Mouse (Mus musculus) spleen, postnatal 0 days (tissue): ENCODE data around the gene Phf19. TPM values are rescaled to one million over a fixed set of nuclear protein-coding genes. Genes with fewer than 3 reads are reported as not detected.

ENCODE experiments used
- polyA plus RNA-seq: library from polyadenylated mRNA; unstranded; fragments of >200 nt; fragmentation: Nextera tagmentation; extraction: Ambion mirVana; gene quantifications from 2 replicates; pipeline ENCODE4 v1.2.1, GENCODE M21; 2015

Phf19 gene
- 3.1 and 3.4 TPM in 2 replicates for polyA plus RNA-seq

DNA sequence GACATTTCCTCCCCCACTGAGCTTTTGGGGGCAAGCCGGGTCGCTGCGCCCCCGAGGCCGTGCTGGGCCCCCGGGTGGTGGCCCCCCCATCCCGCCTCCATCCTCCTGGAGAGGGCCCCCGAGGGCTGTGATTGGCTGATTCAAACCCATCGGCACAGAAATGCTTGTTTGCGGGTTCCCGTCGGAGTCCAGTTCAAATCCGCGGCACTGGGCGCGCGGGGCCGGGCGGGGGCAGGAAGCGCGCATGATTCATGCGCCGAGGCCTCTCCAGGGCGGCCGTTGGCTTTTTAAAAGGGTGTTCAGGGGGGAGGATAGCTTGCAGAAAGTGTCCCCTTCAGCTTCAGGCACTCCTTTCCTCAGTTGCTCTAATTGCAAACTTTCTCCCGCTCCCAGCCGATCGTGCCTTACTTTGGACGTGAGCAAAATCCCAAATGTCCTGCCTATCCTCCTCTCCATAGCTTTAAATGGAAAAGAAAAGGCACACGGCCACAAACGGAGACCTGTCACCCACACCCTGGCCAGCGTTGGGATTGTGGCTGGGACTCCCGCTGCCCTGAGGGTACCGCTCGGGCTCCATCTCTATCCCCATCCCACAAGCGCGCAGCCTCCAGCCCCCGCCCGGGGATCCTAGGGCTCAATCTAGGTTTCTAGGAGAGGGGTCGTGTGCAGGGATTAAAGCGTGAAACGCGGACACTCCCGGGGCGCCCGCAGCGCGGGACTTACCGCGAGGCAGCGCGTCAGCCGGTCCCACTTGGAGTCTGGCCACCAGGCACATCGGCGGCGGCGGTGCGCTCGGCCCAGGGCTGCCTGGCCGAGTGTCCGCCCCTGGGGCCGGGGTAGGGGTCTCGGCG, at the start of gene Phf19:
Phf19 (minus strand) TSS at position 809 of the 851 bp plus-strand sequence.

DNA sequence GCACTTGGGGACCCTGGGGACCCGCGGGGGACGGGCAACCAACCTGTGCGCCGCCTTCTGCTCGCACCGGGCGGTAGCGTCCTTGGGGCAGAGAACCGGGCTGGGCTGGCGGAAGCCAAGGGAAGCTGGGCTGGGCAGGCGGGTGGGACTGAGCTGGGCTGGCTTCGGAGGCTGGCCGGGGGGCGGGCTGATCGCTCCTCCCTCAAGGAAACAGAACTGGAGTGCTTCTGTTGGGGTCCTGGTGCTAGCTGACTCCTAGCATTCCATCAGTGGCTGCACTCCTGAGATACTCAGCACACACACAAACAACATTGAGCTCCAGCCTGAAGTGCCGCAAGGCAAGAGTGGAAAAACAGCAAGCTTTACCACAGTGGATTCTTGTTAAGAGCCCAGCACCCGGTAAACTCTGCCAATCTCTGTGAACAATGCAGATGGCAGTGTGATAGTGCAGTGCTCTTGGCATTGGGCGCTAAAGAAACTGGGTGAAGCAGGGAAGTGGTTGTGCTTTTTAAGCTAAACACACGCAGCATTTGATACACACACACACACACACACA, 47.7 kb upstream of the Phf19 start, which contains the start of gene Traf1:
Traf1 (minus strand) TSS at position 292 of the 556 bp plus-strand sequence.

DNA sequence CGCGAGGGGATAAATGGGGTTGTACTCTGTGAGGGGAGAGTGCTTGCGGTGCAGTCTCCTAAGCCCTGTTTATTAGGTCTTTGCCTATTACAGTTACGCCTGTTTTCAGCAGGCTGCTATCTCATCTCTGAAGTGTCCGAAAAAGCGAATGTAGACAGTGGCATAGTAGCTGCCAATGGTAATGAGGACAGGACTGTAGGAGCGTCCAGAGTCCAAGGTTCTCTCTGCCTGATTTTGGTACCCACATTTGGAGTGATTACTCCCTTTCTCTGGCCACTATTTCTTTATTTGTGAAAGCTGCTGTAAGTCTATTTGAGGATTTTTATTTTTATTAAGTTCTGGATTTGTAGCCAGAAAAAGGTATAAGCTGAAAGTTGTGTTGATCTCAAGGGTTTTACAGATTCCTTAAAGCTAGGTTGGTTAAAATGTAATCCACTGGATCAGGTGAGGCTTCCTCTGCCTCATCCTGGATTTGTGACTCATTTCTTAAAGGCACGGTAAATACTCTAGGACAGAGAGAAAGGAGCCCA, 38.9 kb downstream of the Phf19 start, which contains the start of gene Psmd5:
Psmd5 (minus strand) TSS at position 153 of the 530 bp plus-strand sequence.

DNA sequence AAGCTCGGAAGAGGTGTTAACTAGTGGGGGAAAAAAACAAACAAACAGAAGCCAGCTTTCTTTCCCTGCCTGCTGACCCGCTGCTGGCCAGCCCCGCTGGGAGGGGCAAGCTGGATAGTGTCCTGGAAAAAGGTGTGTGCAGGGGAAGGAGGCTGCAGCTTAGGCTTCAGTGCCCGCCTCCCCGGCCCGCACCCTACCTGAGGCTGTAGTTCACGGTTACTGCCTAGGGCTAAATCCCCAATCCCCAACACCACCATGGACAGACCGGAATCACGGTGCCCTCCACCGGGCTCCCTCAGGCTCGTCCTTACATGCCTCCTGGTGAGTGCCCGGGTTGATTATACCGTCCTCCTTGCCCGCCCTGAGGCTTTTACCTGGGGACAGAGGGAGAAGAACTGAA, 39.6 kb downstream of the Phf19 start, which contains the start of gene Cutal:
Cutal (plus strand) TSS at position 126 of the 400 bp plus-strand sequence.

Other genes starting within 250 kb of the Phf19 start
- gene Gapvd1, start 158.8 kb downstream of the Phf19 start, polyA plus RNA-seq = 94.5 and 97.3 TPM in 2 replicates
- gene Hspa5, start 142.1 kb downstream of the Phf19 start, polyA plus RNA-seq = 272 and 282 TPM in 2 replicates
- gene Rabepk, start 114.1 kb downstream of the Phf19 start, polyA plus RNA-seq = 34.4 and 37.5 TPM in 2 replicates
- gene Fbxw2, start 87.7 kb downstream of the Phf19 start, polyA plus RNA-seq = 84.0 and 84.6 TPM in 2 replicates
- not detected in 2 replicates for gene Gm34653, start 81.0 kb downstream of the Phf19 start, polyA plus RNA-seq
- gene Cutal, start 39.6 kb downstream of the Phf19 start, polyA plus RNA-seq = 0.11 and 0.19 TPM in 2 replicates
- 70.9 and 75.4 TPM in 2 replicates for gene Psmd5, start 39.1 kb downstream of the Phf19 start, polyA plus RNA-seq
- 5.5 and 6.4 TPM in 2 replicates for gene Traf1, start 47.7 kb upstream of the Phf19 start, polyA plus RNA-seq
- 0.17 and 0.32 TPM in 2 replicates for gene Hc, start 147.4 kb upstream of the Phf19 start, polyA plus RNA-seq
- gene AI182371, start 187.5 kb upstream of the Phf19 start, polyA plus RNA-seq = 0.47 and 0.51 TPM in 2 replicates
- 21.1 and 24.2 TPM in 2 replicates for gene Cntrl, start 195.5 kb upstream of the Phf19 start, polyA plus RNA-seq